Mouse (Mus musculus): ENCODE measurements at regions not wholly inside any gene's neighbourhood (a gene's known extent, or its start where the extent isn't known, plus 50 kb on each side); places are given as distances from the start of the nearest gene placed in this dataset.

GRCm38 (mm10) chr10:25770051-25770450 lies 234.0 kb upstream of the Smlr1 start:
- Histone ChIP-seq H3K36me3 (no peaks in the 10 kb centered on the region), H3K4me3 (no peak overlapping the region), H3K4me1 (no peaks in the 10 kb centered on the region), H3K27me3 (no peaks in the 10 kb centered on the region), H3K4me2 (replicated peaks) (no peak overlapping the region), H3K9ac (replicated peaks) (no peak overlapping the region), H3K27ac (replicated peaks) (no peak overlapping the region), H3K9me3 (no peaks in the 10 kb centered on the region)
- no peak for ATAC-seq (replicated peaks)

DNA sequence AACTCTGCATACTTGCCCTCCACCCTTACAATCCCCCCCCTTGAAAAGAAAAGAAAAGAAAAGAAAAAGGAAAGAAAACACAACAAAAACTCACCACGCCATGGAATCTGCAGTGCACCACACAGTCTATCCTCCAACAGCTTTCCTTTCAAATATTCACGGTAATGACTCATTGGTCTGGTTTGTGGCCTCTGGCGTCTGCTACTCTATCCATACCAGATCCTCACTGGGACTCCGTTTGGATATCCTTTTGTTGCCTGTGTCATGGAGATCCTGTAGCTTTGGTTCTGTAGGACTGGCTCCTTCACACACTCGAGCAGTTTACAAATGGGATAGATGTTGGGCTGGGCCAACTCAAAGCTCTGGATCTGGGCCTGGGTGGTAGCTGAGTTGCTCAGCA lies 232.4 kb upstream of the Smlr1 start:
- Histone ChIP-seq H3K4me1 (no peaks in the 10 kb centered on the region), H3K4me3 (no peak overlapping the region), H3K27ac (replicated peaks) (no peak overlapping the region), H3K9me3 (no peaks in the 10 kb centered on the region), H3K36me3 (no peaks in the 10 kb centered on the region), H3K27me3 (no peaks in the 10 kb centered on the region), H3K9ac (replicated peaks) (no peak overlapping the region), H3K4me2 (replicated peaks) (no peak overlapping the region)
- 77% methylated on average over 5 of the region's 5 CpGs for WGBS
- ATAC-seq (replicated peaks) = no peak

- WGBS = 74% methylated on average over 3 of the region's 3 CpGs
These were observed 218.2 kb upstream of the Smlr1 start for GRCm38 (mm10) chr10:25754300-25754699.

DNA sequence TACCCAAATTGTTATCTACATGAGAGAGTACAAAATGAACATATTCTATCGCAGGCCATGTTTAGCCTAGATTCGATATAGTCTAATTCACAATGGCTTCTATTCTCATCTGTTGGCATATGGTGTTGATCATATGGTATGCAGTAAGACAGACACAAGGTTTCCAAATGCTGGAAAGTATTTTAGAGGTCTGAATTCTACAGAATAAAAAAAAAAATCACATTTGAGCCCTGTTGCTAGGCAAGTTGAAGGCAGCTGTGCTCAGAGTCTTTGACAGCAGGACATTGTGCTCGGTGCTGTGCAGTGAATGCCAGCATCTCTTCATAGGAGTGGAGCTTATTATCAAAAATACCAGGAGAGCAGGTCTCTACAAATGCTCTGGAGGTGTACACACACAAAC lies 206.6 kb upstream of the Smlr1 start:
- ATAC-seq (replicated peaks) = peak; percentile 64; the same call in 1 of the 2 replicates
- no peak overlapping the region for H3K4me2 ChIP-seq (replicated peaks)
- H3K36me3 ChIP-seq = no peaks in the 10 kb centered on the region
- no peaks in the 10 kb centered on the region for H3K9me3 ChIP-seq
- H3K9ac ChIP-seq (replicated peaks) = no peak overlapping the region
- H3K27ac ChIP-seq (replicated peaks) = no peak overlapping the region
- no peaks in the 10 kb centered on the region for H3K27me3 ChIP-seq
- 58% methylated on average over 3 of the region's 3 CpGs for WGBS
- no peaks in the 10 kb centered on the region for H3K4me1 ChIP-seq
- H3K4me3 ChIP-seq = no peak overlapping the region

More at GRCm38 (mm10) chr10:25754300-25754699, 218.2 kb upstream of the Smlr1 start:
- Histone ChIP-seq H3K9me3 (no peaks in the 10 kb centered on the region), H3K36me3 (no peaks in the 10 kb centered on the region), H3K9ac (replicated peaks) (no peak overlapping the region), H3K27me3 (no peaks in the 10 kb centered on the region), H3K4me3 (no peak overlapping the region), H3K4me1 (no peaks in the 10 kb centered on the region), H3K27ac (replicated peaks) (no peak overlapping the region), H3K4me2 (replicated peaks) (no peak overlapping the region)
- no peak for ATAC-seq (replicated peaks)

DNA sequence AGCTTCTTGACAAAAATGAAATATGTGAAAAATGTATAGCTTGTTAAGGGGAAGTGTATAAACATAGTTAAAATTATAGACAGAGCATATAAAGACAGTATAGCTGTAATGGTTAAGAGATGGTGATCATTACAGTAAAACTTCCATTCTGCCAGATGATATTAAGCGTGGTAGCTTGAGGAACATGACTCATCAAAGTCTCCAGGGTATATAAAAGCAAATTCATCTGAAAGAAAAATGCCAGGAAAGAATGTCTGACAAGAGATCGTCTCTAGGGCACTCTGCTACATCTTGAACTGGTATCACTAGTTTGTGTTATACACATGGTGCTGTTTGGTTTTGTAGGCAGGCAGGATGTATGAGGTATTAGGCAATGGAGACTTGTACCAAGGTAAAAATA lies 204.9 kb upstream of the Smlr1 start:
- no peak overlapping the region for H3K27ac ChIP-seq (replicated peaks)
- H3K4me3 ChIP-seq = no peak overlapping the region
- no peaks in the 10 kb centered on the region for H3K36me3 ChIP-seq
- H3K4me1 ChIP-seq = no peaks in the 10 kb centered on the region
- no peak overlapping the region for H3K9ac ChIP-seq (replicated peaks)
- H3K9me3 ChIP-seq = no peaks in the 10 kb centered on the region
- 77% methylated on average over 2 of the region's 2 CpGs for WGBS
- no peak overlapping the region for H3K4me2 ChIP-seq (replicated peaks)
- no peak for ATAC-seq (replicated peaks)
- H3K27me3 ChIP-seq = no peaks in the 10 kb centered on the region

DNA sequence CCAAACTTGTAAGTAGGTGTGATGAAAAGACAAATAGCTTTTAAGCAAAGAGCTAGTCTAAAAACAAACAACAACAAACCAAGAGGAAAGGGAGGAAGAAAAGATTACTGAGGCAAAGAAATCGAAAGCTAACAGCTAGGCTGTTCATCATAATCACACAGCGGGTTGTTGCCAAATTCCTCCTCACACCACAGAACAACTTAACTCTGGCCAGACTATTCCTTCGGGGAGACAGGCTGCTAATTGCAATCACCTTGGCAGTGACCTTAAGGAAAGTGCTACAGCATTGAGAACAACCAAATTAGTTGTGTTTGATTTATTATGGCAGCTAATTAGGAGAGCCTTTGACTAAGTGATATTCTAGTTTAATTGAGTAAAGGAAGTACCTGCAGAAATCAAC lies 194.4 kb upstream of the Smlr1 start:
- no peak for ATAC-seq (replicated peaks)
- Histone ChIP-seq H3K9ac (replicated peaks) (no peak overlapping the region), H3K4me3 (no peak overlapping the region), H3K27ac (replicated peaks) (no peak overlapping the region), H3K9me3 (no peaks in the 10 kb centered on the region), H3K4me1 (no peaks in the 10 kb centered on the region), H3K36me3 (no peaks in the 10 kb centered on the region), H3K4me2 (replicated peaks) (no peak overlapping the region), H3K27me3 (no peaks in the 10 kb centered on the region)
- 28% methylated on average over 3 of the region's 3 CpGs for WGBS

- H3K9me3 ChIP-seq = no peaks in the 10 kb centered on the region
- no peaks in the 10 kb centered on the region for H3K36me3 ChIP-seq
- H3K4me3 ChIP-seq = no peak overlapping the region
- H3K27me3 ChIP-seq = no peaks in the 10 kb centered on the region
- H3K4me1 ChIP-seq = no peaks in the 10 kb centered on the region
- 87% methylated on average over 1 of the region's 1 CpGs for WGBS
- H3K27ac ChIP-seq (replicated peaks) = no peak overlapping the region
- no peak overlapping the region for H3K4me2 ChIP-seq (replicated peaks)
- no peak overlapping the region for H3K9ac ChIP-seq (replicated peaks)
- no peak for ATAC-seq (replicated peaks)
These were observed 187.9 kb upstream of the Smlr1 start for GRCm38 (mm10) chr10:25723966-25724365.

DNA sequence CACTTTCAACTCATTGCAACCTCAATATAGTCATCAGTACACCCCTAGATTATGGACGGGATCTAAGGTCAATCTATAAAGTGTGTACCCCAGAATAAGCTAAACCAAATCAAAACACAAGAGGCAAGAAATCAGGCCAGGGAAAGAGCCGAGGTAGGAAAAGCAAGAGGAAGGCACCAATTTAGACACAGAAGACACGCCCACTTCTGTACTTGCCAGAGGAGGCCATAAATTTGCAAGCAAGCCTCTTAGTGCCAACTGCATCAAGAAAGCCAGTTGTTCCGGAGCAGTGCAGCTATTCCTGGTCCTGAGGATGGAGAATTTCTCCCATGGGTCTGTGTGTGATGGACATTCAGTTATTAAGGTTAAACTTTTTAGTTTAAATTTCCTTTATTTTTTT lies 179.7 kb upstream of the Smlr1 start:
- H3K27me3 ChIP-seq = no peaks in the 10 kb centered on the region
- no peaks in the 10 kb centered on the region for H3K9me3 ChIP-seq
- no peak overlapping the region for H3K9ac ChIP-seq (replicated peaks)
- no peaks in the 10 kb centered on the region for H3K4me1 ChIP-seq
- no peak overlapping the region for H3K27ac ChIP-seq (replicated peaks)
- ATAC-seq (replicated peaks) = no peak
- H3K4me3 ChIP-seq = no peak overlapping the region
- H3K36me3 ChIP-seq = no peaks in the 10 kb centered on the region
- WGBS = 76% methylated on average over 4 of the region's 4 CpGs
- H3K4me2 ChIP-seq (replicated peaks) = no peak overlapping the region

GRCm38 (mm10) chr10:25714636-25715035 lies 178.6 kb upstream of the Smlr1 start:
- no peaks in the 10 kb centered on the region for H3K27me3 ChIP-seq
- no peak overlapping the region for H3K4me3 ChIP-seq
- H3K36me3 ChIP-seq = no peaks in the 10 kb centered on the region
- H3K9me3 ChIP-seq = no peaks in the 10 kb centered on the region
- H3K4me1 ChIP-seq = no peaks in the 10 kb centered on the region
- H3K27ac ChIP-seq (replicated peaks) = no peak overlapping the region
- no peak overlapping the region for H3K9ac ChIP-seq (replicated peaks)
- H3K4me2 ChIP-seq (replicated peaks) = no peak overlapping the region
- no peak for ATAC-seq (replicated peaks)

GRCm38 (mm10) chr10:25714041-25714440 lies 178.0 kb upstream of the Smlr1 start:
- Histone ChIP-seq H3K27me3 (no peaks in the 10 kb centered on the region), H3K9ac (replicated peaks) (no peak overlapping the region), H3K4me3 (no peak overlapping the region), H3K36me3 (no peaks in the 10 kb centered on the region), H3K9me3 (no peaks in the 10 kb centered on the region), H3K4me1 (no peaks in the 10 kb centered on the region), H3K4me2 (replicated peaks) (no peak overlapping the region), H3K27ac (replicated peaks) (no peak overlapping the region)
- no peak for ATAC-seq (replicated peaks)
- WGBS = 66% methylated on average over 12 of the region's 12 CpGs

- Histone ChIP-seq H3K27ac (replicated peaks) (no peak overlapping the region), H3K36me3 (no peaks in the 10 kb centered on the region), H3K4me1 (no peaks in the 10 kb centered on the region), H3K9ac (replicated peaks) (no peak overlapping the region), H3K9me3 (no peaks in the 10 kb centered on the region), H3K4me3 (no peak overlapping the region), H3K4me2 (replicated peaks) (no peak overlapping the region), H3K27me3 (no peaks in the 10 kb centered on the region)
- peak; percentile 32; the same call in 1 of the 2 replicates for ATAC-seq (replicated peaks)
- WGBS = 45% methylated on average over 7 of the region's 7 CpGs
These were observed 171.9 kb upstream of the Smlr1 start for GRCm38 (mm10) chr10:25707951-25708350.

DNA sequence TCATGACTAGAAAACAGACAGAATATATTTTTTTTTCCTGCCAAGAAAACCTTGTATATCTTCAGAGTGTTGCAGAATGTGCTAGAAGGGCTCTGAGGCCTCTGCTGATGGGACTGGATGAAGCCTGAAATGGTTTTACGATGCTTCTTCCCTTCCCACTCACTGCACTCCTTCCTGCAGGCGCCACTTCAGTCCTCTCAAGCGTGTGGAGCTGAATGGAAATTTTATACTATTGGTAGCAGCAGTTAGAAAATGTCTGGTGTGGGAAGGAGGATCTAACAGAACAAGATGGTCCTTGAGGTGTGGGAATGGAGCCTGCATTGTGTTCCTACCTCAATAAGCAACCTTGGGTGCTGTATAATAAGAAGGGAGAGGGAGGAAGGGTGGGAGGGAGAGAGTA lies 166.1 kb upstream of the Smlr1 start:
- Histone ChIP-seq H3K9ac (replicated peaks) (no peak overlapping the region), H3K36me3 (no peaks in the 10 kb centered on the region), H3K4me3 (no peak overlapping the region), H3K27ac (replicated peaks) (no peak overlapping the region), H3K27me3 (no peaks in the 10 kb centered on the region), H3K4me1 (no peaks in the 10 kb centered on the region), H3K4me2 (replicated peaks) (no peak overlapping the region), H3K9me3 (no peaks in the 10 kb centered on the region)
- no peak for ATAC-seq (replicated peaks)
- 89% methylated on average over 3 of the region's 3 CpGs for WGBS

- no peak overlapping the region for H3K9ac ChIP-seq (replicated peaks)
- no peak overlapping the region for H3K4me2 ChIP-seq (replicated peaks)
- H3K4me1 ChIP-seq = no peaks in the 10 kb centered on the region
- no peak for ATAC-seq (replicated peaks)
- WGBS = 69% methylated on average over 8 of the region's 8 CpGs
- no peaks in the 10 kb centered on the region for H3K9me3 ChIP-seq
- H3K27me3 ChIP-seq = no peaks in the 10 kb centered on the region
- no peak overlapping the region for H3K27ac ChIP-seq (replicated peaks)
- H3K4me3 ChIP-seq = no peak overlapping the region
- H3K36me3 ChIP-seq = no peaks in the 10 kb centered on the region
These were observed 159.7 kb upstream of the Smlr1 start for GRCm38 (mm10) chr10:25695798-25696197.

Data from forebrain, embryonic 15.5 days (tissue).